Mouse (Mus musculus): Measurements from ENCODE around the gene Cnnm2.

Cnnm2 gene

DNA sequence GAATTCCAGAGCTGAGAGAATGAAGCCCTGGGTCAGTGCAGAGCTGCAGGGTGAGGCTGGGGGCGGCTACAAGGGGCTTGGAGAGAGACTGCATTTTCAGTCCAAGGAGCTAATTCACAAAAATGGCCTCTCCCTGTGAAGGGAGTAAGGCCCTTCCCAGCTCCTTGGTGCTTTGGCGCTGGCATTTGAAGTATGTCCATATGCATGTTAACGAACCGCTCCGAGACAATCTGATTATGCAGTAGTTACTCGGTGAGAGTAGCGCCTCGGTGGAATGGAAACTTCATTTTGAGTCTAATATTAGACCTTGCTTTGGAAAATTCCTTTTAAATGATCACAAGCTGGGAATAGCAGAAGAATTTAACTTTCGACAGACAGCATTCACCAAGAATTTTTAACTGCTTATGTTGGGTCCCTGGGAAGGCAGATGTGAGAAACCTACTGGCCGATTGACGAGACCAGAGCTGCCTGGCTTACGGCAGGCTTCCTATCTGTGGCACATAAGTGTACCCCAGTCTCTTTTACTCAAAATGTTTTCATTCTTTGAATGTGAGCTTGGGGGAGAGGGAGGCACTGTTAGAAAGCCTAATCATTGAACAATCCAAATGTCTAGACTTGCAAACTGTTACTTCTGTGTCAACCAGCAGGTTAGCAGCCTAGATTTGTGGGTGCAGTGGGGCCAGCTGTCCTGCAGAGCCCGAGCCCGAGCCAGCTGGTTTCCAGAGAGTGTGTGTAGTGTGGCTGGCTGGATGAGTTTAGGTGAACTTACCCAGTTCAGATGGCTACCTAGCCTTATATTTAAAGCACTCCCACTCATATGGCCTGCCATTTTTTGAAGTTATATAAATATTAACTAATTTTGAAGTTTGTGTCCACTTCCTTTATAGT is 87.2 kb downstream of the Cnnm2 start:
- no peak for DNase-seq (ENCODE audit: low spot score in 2 of 2)

DNA sequence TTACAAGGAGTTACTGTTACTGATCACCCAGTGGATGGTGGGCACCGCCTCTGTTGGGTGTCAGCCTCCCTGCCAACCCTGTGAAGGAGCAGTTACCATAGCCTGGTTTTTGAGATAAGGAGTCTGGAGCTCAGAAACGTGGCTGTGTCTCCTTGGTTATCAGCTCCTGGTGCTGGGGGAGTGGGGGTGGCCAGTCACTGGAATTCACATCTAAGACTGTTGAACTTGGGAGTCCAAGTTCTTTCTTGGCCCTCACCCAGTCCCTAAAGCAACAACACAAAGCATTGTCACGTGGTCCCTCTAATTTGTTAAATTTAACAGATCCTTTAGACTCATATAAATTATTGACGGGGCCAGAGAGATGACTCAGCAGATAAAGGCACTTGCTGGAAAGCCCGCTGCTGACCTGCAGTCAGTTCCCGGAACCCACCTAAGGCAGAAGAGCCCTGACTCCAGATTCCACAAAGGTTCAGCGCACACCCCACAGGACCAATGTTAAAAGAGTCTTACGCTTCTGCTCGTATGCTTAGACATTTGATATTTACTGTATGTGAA is 88.1 kb downstream of the Cnnm2 start:
- DNase-seq (ENCODE audit: low spot score in 2 of 2): no peak

DNA sequence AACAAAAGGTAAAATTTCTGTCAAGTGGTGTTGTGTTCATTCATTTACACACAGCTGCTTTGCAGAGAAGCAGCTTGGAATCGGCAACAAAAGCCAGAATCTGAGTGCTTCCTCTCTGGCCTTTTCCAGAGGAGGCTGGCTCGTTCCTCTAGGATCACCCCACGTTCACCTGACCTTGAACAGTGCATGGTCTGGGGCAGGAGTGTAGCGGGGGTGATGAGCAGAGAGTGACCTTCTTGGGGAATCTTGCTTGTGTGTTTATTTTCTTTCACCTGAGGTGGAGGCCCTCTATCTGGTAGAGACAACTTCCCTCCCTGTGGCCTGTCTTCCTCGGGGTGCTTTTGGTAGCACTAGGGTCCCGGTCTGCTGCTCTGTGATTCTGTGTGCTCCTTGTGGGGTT is 94.8 kb downstream of the Cnnm2 start:
- DNase-seq (ENCODE audit: low spot score in 2 of 2): no peak

DNA sequence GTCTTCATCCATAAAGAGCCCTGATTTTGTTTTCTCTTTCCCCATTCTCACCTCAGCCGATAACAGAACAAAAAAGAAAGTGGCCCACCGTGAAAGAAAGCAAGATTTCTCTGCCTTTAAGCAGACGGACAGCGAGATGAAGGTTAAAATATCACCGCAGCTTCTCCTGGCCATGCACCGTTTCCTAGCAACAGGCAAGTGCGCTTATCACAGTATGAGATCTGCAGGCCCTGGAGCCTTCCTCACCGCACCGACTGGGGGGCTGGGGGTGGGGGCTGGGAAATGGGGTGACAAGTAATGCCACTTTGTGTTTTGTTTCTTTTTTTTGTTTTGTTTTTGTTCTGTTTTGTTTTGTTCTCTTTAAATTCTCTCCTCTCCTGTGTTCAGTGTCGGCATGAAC is 95.4 kb downstream of the Cnnm2 start:
- DNase-seq (ENCODE audit: low spot score in 2 of 2): no peak

DNA sequence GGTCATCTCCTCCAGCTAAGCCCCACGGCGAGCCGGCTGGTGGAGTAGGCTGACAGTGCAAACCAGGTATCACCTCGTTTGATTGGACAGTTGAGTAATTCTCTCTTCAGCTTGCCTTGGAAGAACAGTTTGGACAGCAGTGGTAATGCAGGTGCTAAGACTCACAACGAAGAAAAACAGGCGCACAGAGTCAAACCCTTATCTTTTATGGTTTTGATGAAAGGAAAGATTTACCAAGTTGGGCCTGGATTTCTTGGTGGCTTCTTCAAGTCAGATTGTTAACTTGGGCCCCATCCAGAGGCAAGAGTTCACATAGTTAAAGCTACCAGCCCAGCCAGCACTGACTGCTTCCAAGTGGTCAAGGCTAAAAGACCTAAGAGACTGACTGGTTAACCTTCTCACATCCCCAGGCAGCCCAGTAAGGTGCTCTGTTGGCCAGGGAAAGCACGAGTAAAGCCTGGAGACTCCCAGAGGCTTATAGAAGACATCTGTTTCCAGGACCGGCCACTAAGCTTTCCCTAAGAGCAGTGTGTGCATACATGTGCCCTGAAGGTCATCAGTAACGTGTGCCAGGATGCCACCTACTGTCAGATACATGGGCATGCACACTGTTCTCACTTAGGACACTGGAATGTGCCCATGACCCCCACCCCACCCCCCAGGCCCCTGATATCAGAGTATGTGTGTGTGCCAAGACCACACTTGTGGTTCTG is 96.0 kb downstream of the Cnnm2 start:
- no peak for DNase-seq (ENCODE audit: low spot score in 2 of 2)

DNA sequence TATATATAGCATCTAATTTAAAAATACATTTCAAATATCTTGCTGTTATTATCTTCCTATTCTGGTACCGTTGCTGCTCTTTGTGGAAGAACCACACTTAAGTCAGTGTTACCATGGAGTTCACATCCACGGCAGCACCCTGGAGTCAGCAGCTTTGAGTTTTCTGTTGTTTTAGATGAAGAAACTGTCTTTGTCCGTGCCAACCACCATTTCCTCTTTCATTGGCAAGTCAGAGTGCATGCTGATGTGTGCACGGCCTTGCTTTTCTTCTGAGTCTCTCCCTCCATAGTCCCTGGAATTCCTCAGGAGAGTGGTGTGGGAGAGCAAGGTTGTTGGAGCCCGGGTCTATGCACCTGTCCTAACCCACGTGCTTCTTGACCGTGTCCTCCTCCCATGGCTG is 96.8 kb downstream of the Cnnm2 start:
- DNase-seq (ENCODE audit: low spot score in 2 of 2): no peak

DNA sequence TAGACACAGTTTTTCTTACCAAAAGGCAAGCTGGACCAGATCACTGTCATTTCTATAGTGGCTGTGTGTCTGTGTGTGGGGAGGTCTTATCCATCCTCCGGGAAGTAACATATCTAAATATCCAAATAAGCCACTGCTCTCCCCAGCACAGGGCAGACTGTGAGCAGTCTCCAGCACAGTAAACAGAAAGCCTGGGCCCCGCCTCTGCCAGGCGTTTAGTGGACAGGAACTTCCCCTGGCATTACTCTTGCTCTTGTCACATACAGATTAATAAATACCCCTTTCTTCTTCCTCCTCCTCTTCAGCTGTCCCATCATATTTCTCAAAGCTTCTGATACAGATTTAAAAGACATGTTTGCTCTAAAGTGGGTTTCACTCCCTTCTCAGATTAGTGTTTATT is 101.2 kb downstream of the Cnnm2 start:
- no peak for DNase-seq (ENCODE audit: low spot score in 2 of 2)

DNA sequence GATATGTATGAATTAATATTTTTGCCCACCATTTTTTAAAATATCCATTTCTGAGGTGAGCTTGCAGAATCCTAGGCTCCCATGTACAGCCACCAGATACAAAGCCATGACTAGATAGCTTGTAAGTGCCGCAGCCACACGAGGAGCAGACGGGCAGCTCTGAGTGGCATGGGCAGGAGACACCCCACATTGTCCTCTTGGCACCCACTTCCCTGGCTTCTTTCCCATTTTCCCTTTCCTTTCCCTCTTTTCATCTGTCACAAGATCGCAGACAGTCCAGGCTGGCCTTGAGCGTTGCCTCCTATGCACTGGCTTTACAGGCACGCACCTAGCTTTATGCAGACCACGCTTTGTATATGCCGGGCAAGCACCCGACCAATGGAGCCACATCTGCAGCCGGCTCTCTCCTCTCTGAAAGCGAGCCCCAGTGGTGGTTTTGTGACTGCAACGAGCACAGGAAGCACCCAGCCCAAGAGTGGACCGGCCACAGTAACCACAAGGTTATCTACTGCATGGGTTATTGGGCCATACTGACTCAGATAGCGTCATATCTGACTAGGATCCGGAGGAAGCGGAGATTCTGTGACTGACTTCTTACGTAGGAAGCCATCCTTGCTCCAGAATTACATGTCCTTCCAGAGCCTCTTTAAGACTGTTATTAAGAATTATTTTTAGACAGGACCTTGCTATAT is 102.0 kb downstream of the Cnnm2 start:
- DNase-seq (ENCODE audit: low spot score in 2 of 2): no peak

DNA sequence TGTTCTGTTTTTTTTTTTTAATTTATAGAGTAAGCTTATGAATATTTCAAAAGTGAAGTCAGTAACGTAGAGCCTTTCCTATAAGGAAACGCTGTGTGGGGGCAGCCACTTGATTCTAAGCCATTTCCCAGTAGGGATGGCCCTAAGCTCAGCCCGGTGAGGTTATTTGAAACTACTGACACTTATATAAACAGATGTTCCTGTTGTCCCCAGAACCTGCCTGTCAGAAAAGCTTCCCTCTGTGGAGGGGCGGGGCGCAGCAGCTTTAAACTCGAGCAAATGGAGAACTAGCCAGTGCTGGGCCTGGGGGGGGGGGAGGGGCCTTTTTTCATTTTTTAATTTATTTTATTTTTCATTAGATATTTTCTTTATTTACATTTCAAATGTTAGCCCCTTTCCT is 102.7 kb downstream of the Cnnm2 start:
- no peak for DNase-seq (ENCODE audit: low spot score in 2 of 2)

DNA sequence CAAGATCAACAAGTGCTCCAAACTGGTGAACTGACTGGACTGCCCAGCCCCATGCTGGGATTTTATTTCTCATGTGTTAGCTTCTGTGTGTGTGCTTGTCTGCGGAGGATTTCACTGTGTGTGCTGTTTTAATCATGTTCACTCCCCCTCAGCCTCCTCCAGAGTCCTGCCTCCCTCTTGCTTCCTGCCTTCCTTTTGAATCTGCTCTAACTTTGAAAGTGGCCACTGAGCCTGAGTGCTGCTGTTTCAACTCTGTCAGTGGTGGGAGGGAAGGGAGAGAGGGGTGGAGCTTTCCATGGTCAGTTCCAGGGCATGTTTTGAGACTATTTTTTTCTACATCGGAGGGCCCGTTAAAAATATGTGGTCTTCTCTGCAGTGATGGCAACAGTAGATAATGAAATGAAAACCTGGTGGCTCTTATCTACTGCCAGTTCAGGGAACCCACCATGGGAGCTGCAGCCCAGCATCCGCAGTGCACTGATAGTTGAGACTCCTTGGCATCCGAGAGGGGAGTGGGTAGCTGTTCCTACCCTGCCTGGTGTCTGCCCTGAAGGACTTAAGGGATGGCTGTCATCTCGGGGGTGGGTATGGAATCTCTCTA is 103.4 kb downstream of the Cnnm2 start:
- DNase-seq (ENCODE audit: low spot score in 2 of 2): no peak

DNA sequence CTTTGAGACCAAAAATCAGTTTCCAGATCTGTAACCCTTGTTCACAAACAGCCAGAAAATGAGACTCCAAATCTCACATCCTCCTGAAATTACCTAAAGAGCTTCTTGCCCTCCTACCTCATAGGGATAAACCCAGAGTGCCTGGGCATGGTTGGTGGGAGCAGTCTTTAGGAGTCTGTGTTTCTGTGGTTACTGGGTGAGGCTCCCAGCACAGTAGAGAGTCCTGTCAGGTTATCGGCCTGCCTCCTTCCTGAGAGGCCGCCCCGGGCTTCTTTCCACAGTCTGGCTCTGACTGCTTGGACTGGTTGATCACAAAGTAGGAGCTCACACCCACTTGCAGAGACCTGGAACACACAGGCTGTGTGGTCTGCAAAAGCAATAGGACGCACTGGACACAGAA is 104.0 kb downstream of the Cnnm2 start:
- no peak for DNase-seq (ENCODE audit: low spot score in 2 of 2)

DNA sequence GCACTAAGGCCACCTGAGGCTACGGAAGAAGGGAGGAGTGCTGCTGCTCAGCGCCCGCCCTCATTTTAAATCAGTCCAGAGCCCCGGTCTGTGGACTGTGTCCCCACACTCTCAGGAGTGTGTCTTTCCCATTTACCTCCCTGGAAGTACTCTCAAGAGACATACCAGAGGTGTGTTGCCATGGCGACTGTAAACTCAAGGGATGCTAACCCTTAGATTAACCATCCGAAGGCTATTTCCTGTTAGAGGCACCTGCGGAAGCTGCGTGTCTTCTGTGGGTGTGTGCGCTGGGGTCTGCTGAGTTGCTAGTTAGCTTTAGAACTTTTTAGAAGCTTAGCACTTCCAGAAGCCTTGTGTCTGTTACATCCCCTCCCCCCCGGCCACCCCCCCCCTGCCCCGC is 107.7 kb downstream of the Cnnm2 start:
- DNase-seq (ENCODE audit: low spot score in 2 of 2): no peak

DNA sequence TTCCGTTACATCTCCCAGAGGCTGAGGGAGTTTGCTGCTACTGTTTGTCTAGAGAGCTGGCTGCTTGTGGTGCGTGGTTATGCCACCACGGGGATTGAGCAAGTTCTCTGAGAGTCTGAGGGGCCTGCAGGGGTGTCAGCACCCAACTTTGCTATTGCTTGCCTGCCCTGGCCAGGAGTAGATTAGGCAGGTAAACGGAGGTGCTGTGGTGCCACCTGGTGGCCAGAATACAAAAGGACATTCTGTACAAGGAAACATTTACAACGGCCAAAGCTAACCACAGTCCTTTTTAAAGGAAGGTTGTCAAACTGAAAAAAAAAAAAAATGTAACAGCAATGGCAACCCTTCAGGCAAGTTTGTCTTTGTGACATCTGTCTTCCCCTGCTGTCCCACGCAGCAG is 108.1 kb downstream of the Cnnm2 start:
- DNase-seq (ENCODE audit: low spot score in 2 of 2): peak; percentile 82 to 83

DNA sequence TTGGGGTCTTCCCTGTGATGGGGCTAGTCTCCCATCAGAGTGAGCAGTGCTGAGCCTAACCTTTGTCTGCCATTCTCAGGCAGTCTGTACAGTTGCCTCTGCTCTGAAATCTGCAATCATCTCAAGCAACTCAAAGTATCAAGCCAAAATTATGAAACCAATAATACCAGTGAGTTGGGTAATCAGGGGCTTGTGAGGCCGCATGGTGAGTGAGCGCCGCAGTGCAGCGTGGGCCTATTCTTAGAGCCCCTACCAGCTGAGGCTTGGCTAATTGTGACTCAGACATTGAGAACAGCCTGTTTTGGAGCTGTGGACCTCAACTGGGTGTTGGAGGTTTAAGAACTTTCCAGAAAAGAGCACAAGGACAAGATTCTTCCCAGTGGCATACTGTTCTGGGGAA is 109.7 kb downstream of the Cnnm2 start:
- DNase-seq (ENCODE audit: low spot score in 2 of 2): no peak

DNA sequence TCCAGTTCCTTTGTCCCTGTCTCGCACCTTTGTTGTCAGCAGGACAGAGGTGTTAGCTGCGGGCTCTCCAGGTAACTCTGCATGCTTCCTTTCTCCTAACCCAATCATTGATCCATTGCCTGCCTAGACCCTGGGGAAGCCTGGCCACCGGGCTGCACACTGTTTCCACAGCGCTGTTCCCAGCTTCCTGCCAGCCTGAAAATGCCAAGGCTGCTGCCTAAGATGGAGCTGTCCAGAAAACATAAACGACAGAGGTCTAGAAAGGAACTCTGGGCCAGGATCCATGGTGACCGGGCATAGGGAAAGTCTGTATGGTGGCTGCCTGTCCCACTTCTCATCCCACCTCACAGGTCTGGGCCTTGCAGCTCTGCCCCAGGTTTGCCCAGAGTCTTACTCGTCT is 110.3 kb downstream of the Cnnm2 start:
- DNase-seq (ENCODE audit: low spot score in 2 of 2): no peak

DNA sequence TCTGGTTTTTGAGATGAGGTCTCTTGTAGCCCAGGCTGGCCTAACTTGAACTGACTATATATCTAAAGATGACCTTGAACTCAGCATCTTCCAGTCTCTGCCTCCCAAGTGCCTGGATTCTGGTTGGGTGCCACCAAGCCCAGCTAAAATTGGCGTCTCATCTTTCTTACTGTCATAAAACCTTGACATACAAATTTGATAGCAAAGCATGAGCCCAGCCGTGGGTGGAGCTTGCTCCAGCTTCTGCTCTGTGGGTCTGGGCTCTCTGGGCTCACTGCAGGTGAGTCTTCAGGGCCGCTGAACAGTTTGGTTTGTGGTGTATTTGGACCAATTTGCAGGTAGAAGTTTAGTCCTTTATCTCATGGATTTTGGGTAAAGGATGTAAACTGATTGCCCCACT is 112.5 kb downstream of the Cnnm2 start:
- no peak for DNase-seq (ENCODE audit: low spot score in 2 of 2)

DNA sequence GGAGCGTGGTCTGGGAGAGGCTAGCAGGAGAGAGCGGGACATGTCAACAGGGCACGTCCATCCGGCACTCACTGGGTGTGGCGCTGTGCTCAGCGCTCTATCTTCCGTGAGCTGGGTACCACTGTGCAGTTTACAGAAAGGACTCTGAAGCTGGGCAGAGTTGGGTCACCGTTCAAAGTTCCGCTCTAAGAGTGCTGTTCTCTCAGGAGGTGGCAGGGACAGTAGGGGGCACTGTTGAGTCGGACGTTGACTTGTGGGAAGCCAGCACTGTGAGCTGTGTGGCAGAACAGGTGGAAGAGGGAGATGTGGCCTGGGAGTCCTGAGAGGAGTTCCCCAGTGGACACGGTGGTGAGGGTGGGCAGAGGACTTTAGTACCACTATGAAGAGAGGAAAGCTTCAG is 114.4 kb downstream of the Cnnm2 start:
- DNase-seq (ENCODE audit: low spot score in 2 of 2): peak; percentile 85 to 86

DNA sequence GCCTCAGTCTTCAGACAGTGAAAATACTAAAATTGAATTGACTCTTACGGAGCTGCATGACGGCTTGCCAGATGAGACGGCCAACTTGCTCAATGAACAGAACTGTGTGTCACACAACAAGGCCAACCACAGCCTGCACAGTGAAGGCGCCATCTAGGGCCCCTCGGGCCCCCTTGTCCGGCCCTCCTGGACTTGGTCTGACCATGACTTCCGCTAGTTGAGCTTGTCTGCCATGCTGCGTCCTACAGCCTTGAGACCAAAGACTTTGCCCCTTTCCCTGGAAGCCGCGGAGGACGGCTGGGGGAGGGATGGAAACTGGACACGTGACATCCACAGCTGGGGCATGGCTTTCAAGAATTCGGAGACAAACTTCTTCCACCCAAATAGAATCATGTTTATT is 116.5 kb downstream of the Cnnm2 start:
- no peak for DNase-seq (ENCODE audit: low spot score in 2 of 2)

DNA sequence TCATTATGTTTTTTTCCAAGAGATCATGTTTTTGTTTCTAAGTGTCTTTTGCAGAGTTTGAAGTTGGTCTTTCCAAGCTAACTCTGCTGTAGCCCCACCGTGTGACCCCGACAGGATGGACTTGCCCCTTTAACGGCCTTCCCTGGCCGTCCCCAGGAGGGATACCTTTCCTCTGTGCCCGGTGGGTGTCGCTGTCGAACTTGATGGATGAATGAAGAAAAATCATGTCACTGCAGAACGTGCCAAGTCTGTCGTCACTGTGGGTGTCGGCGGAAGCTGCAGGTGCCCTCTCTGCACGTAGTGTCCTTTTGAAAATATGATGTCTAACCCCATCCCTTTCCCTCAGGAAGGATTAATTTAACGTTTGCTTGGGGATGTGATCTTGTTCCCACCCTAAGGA is 117.0 kb downstream of the Cnnm2 start:
- peak in 1 of 2 experiments; percentile 36 for DNase-seq (ENCODE audit: low spot score in 2 of 2)

DNA sequence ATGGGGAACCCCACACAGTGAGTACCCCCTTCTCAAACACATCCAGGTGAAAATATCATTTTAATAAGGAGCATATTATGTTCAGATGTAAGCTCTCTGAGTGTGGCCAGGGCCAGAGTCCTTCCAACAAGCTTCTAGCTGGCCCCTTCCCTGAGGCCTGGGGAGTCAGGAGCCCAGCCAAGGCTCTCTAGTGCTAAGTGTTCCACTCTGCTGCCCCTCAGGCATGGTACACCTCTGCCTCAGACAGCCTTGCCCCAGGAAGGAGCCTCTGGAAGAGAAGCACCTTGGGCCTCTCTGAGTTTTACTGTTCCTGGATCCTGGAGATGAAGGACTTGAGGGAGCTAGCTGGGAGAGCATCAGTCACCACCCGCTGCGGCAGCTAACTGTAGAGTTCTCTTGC is 118.5 kb downstream of the Cnnm2 start:
- no peak for DNase-seq (ENCODE audit: low spot score in 2 of 2)

DNA sequence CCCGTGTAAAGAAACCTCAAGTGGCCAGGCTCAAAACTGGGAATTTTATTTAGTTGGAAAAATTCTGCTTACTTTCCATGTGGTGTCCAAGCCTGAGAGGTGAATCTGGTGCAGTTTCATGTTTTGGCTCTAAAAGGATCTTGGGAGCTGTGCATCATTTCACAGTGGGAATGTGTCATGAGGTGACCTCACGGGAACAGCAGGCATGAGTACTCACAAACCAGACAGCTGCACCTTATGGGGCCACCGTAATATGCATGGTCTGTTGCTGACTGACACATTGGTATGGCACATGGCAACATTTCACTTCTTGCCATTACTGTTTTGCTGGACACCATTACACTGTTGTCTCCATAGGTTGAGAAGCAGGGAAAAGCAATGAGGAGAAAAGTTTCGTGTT is 124.0 kb downstream of the Cnnm2 start:
- DNase-seq (ENCODE audit: low spot score in 2 of 2): no peak

DNA sequence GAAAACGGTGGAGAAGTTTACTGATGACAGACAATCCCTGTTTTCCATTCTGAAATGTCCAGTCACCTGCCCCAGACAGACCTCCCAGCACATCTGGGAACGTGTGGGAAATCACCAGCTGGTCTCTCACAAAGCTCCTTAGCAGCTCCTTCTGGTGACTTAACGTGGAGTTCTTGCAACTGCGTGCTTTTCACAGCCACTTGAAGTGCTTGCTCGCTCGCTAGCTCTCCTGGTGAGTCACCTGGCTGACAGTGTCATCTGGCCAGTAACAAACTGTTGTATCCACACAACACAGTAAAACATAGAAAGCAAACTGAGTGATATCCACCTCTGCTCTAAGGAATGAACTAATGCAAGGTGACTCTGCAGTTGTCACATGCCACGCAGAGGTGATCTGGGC is 125.4 kb downstream of the Cnnm2 start:
- DNase-seq (ENCODE audit: low spot score in 2 of 2): no peak
